Mouse (Mus musculus): ENCODE measurements at regions not wholly inside any gene's neighbourhood (a gene's known extent, or its start where the extent isn't known, plus 50 kb on each side); places are given as distances from the start of the nearest gene placed in this dataset.

DNA sequence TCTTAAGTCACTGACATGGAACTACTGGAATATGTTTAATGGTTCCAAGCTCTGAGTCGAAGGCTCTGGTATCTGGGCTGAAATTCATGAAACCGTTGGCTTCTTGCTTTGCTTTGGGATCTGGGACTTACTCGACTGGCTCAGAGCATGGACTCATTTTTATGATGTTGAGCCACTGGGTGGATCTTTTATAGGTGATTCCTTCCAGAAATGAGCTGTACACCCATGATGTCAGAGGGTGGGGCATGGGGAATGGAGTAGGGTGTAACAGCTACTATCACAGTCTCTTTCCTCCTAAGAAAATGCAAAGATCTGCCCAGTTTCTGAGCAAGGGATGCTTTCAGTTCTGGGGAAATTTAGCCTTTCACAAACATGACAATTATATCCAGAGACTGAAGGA lies 57.0 kb upstream of the Fggy start:
- in situ Hi-C loops (cut with MboI; ENCODE audit: low pct_ligation_motif_present, low pct_unique_long_range_greater_than_20kb, low sequenced_read_pairs) (no loop called here), dilution Hi-C loops (cut with MboI; ENCODE audit: extremely low pct_ligation_motif_present, extremely low pct_unique_long_range_greater_than_20kb, low sequenced_read_pairs) (no loop called here)
- H3K4me3 ChIP-seq (replicated peaks in 1 of 3; ENCODE audit: low read depth in 2 of 3, low read length in 2 of 3, poor library complexity in 1 of 3) = no peak overlapping the region
- H3K4me1 ChIP-seq (ENCODE audit: control insufficient read depth in 1 of 2, insufficient read depth in 2 of 2) = no peaks in the 10 kb centered on the region
- no peak overlapping the region for H3K9ac ChIP-seq (ENCODE audit: insufficient read depth, low read depth)
- no peak for TF ChIP-seq HCFC1 (IDR thresholded peaks at IDR 0.05; ENCODE audit: low read depth, low read length)
- no peak overlapping the region for H3K27ac ChIP-seq (ENCODE audit: insufficient read depth, low read depth)
- no peaks in the 10 kb centered on the region for H3K79me2 ChIP-seq (replicated peaks; ENCODE audit: control insufficient read depth, extremely low read depth, insufficient read depth, poor library complexity, severe bottlenecking)
- H3K9me3 ChIP-seq (replicated peaks; ENCODE audit: low read length) = no peaks in the 10 kb centered on the region
- H3K27me3 ChIP-seq (replicated peaks) = no peaks in the 10 kb centered on the region
- no peaks in the 10 kb centered on the region for H3K36me3 ChIP-seq (replicated peaks in 1 of 2; ENCODE audit: control insufficient read depth in 1 of 2, insufficient read depth in 1 of 2, low read length in 1 of 2)
- no peak for DNase-seq (ENCODE audit: extremely low read depth)
- H3K4me2 ChIP-seq (ENCODE audit: insufficient read depth, low read depth, poor library complexity, severe bottlenecking) = no peak overlapping the region

DNA sequence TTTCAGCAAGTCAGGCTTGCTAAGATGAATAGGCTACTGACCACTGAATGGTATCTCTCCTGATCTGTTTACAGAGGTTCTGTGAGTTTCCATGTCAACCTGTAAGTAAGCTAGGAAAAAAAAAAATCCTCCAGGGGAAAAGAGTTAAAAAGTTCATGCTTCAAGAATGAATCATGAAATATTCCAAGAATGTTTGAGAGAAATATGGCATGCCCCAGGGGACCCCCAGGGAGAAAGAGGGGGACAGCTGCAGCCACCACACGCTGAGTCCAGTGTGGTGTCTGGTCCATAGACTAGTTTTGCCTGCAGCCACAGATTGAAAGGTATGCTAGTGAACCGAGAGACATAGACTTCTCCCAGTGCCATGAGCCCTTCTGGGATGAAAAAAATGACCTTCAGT lies 56.1 kb upstream of the Fggy start:
- Histone ChIP-seq H3K9me3 (replicated peaks; ENCODE audit: low read length) (no peaks in the 10 kb centered on the region), H3K36me3 (replicated peaks in 1 of 2; ENCODE audit: control insufficient read depth in 1 of 2, insufficient read depth in 1 of 2, low read length in 1 of 2) (no peaks in the 10 kb centered on the region), H3K9ac (ENCODE audit: insufficient read depth, low read depth) (no peak overlapping the region), H3K27me3 (replicated peaks) (no peaks in the 10 kb centered on the region), H3K4me2 (ENCODE audit: insufficient read depth, low read depth, poor library complexity, severe bottlenecking) (no peak overlapping the region), H3K4me1 (ENCODE audit: control insufficient read depth in 1 of 2, insufficient read depth in 2 of 2) (no peaks in the 10 kb centered on the region), H3K27ac (ENCODE audit: insufficient read depth, low read depth) (no peak overlapping the region), H3K79me2 (replicated peaks; ENCODE audit: control insufficient read depth, extremely low read depth, insufficient read depth, poor library complexity, severe bottlenecking) (no peaks in the 10 kb centered on the region), H3K4me3 (replicated peaks in 1 of 3; ENCODE audit: low read depth in 2 of 3, low read length in 2 of 3, poor library complexity in 1 of 3) (no peak overlapping the region)
- dilution Hi-C loops (cut with MboI; ENCODE audit: extremely low pct_ligation_motif_present, extremely low pct_unique_long_range_greater_than_20kb, low sequenced_read_pairs) (no loop called here), in situ Hi-C loops (cut with MboI; ENCODE audit: low pct_ligation_motif_present, low pct_unique_long_range_greater_than_20kb, low sequenced_read_pairs) (no loop called here)
- DNase-seq (ENCODE audit: extremely low read depth) = no peak
- TF ChIP-seq RCOR1 (conservative IDR thresholded peaks at IDR 0.05; ENCODE audit: low read depth, low read length) = no peak
- no peak for TF ChIP-seq MXI1 (IDR thresholded peaks at IDR 0.05; ENCODE audit: low read depth, low read length)
- no peak for TF ChIP-seq HCFC1 (IDR thresholded peaks at IDR 0.05; ENCODE audit: low read depth, low read length)
- no peak for TF ChIP-seq CHD1 (IDR thresholded peaks at IDR 0.05; ENCODE audit: low read depth, low read length)
- TF ChIP-seq KAT2A (IDR thresholded peaks at IDR 0.05; ENCODE audit: insufficient replicate concordance, low read length) = no peak
- no peak for TF ChIP-seq ELF1 (IDR thresholded peaks at IDR 0.05; ENCODE audit: low read depth, low read length)
- TF ChIP-seq ZC3H11A (IDR thresholded peaks at IDR 0.05; ENCODE audit: low read depth, low read length) = no peak
- no peak for TF ChIP-seq BHLHE40 (IDR thresholded peaks at IDR 0.05; ENCODE audit: low read depth, low read length)
- TF ChIP-seq TCF12 (IDR thresholded peaks at IDR 0.05; ENCODE audit: low read depth, low read length) = no peak
- TF ChIP-seq MEF2A (IDR thresholded peaks at IDR 0.05; ENCODE audit: borderline replicate concordance, low read depth, low read length) = no peak
- TF ChIP-seq ZKSCAN1 (IDR thresholded peaks at IDR 0.05; ENCODE audit: borderline replicate concordance, low read depth, low read length) = no peak

DNA sequence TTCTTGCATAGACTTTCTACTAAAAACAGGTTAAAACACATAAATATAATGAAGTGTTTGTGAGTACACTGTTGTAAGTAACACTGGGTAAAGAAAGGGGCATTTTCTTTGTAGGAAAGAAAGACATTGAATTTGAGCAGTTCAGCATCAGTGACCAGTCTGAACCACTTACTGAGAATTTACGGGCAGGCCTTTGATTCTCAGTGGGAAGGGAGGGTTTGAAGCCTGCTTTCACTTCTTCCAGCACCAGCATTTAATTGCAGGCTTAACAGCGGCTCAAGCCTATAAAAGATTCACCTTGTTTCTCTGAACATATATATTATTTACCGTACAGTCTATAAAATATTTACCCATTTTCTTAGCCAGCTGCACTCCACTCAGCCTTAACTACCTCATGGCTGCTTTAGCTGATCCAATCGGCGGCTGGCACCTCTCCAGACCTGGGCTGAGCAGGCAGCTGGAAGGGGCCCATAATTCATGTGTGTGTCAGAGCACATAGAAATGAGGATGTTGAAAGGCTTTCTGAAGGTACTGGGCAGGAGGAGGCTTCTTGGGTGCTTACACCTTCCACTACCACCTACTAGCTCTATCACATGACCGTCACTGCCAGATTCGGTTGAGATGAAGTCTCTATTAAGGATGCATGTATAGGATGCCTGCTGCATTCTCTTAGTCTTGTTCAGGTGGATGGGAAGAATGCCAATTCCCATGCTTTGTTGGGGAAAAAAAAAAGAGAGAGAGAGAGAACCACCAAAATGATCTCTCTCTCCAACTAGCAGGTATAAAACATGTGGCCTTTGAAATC lies 50.0 kb upstream of the Fggy start:
- no peaks in the 10 kb centered on the region for H3K27me3 ChIP-seq (replicated peaks)
- H3K4me1 ChIP-seq (ENCODE audit: control insufficient read depth in 1 of 2, insufficient read depth in 2 of 2) = no peaks in the 10 kb centered on the region
- H3K36me3 ChIP-seq (replicated peaks in 1 of 2; ENCODE audit: control insufficient read depth in 1 of 2, insufficient read depth in 1 of 2, low read length in 1 of 2) = no peaks in the 10 kb centered on the region
- H3K9me3 ChIP-seq (replicated peaks; ENCODE audit: low read length) = no peaks in the 10 kb centered on the region
- H3K9ac ChIP-seq (ENCODE audit: insufficient read depth, low read depth) = no peak overlapping the region
- no peak overlapping the region for H3K4me2 ChIP-seq (ENCODE audit: insufficient read depth, low read depth, poor library complexity, severe bottlenecking)
- dilution Hi-C loops (cut with MboI; ENCODE audit: extremely low pct_ligation_motif_present, extremely low pct_unique_long_range_greater_than_20kb, low sequenced_read_pairs) (no loop called here), in situ Hi-C loops (cut with MboI; ENCODE audit: low pct_ligation_motif_present, low pct_unique_long_range_greater_than_20kb, low sequenced_read_pairs) (no loop called here)
- no peak for DNase-seq (ENCODE audit: extremely low read depth)
- H3K27ac ChIP-seq (ENCODE audit: insufficient read depth, low read depth) = no peak overlapping the region
- H3K4me3 ChIP-seq (replicated peaks in 1 of 3; ENCODE audit: low read depth in 2 of 3, low read length in 2 of 3, poor library complexity in 1 of 3) = no peak overlapping the region
- H3K79me2 ChIP-seq (replicated peaks; ENCODE audit: control insufficient read depth, extremely low read depth, insufficient read depth, poor library complexity, severe bottlenecking) = no peaks in the 10 kb centered on the region
- TF ChIP-seq MAFK (IDR thresholded peaks at IDR 0.05; ENCODE audit: insufficient replicate concordance, low read length) (no peak), SIN3A (IDR thresholded peaks at IDR 0.05; ENCODE audit: low read length) (no peak), ZNF384 (IDR thresholded peaks at IDR 0.05; ENCODE audit: low read depth, low read length) (no peak), MYC (IDR thresholded peaks at IDR 0.05; ENCODE audit: low read depth, low read length) (no peak), JUN (IDR thresholded peaks at IDR 0.05; ENCODE audit: insufficient read depth, low read depth, low read length) (no peak), ZMIZ1 (IDR thresholded peaks at IDR 0.05; ENCODE audit: low read depth, low read length) (no peak), JUND (conservative IDR thresholded peaks at IDR 0.05; ENCODE audit: low read depth, low read length) (no peak), MEF2A (IDR thresholded peaks at IDR 0.05; ENCODE audit: borderline replicate concordance, low read depth, low read length) (no peak), IRF4 (IDR thresholded peaks at IDR 0.05; ENCODE audit: low read depth, low read length) (no peak), USF1 (IDR thresholded peaks at IDR 0.05; ENCODE audit: low read depth, low read length) (no peak), CHD1 (IDR thresholded peaks at IDR 0.05; ENCODE audit: low read depth, low read length) (no peak), USF2 (conservative IDR thresholded peaks at IDR 0.05; ENCODE audit: low read depth, low read length) (no peak), CHD2 (IDR thresholded peaks at IDR 0.05; ENCODE audit: low read length) (no peak), ELF1 (IDR thresholded peaks at IDR 0.05; ENCODE audit: low read depth, low read length) (no peak), GABPA (IDR thresholded peaks at IDR 0.05; ENCODE audit: insufficient replicate concordance, low read depth, low read length) (no peak), UBTF (IDR thresholded peaks at IDR 0.05; ENCODE audit: low read depth, low read length) (no peak)
